Mouse (Mus musculus) hindbrain, postnatal 0 days (tissue): ENCODE measurements around the gene Mreg. TPM values are rescaled to one million over a fixed set of nuclear protein-coding genes. Genes with fewer than 3 reads are reported as not detected.
A peak's percentile ranks its signal among the peaks of the same experiment; 100 is the strongest.

Experiments used
- ATAC-seq: fragments of 200-750 bp; cut with Nextera tagmentation; 2 replicates; pipeline ENCODE4 v1.8.0; 2017; ENCODE audit warnings: mild to moderate bottlenecking, moderate TSS enrichment, moderate library complexity
- DNase-seq: peaks from one replicate; pipeline ENCODE4 v3.0.0-alpha.2; 2015; ENCODE audit warnings: low spot score
- H3K27ac ChIP-seq: fragments of 300-500 bp; sonication (generic); 2 replicates; pipeline ENCODE4 v1.5.1; 2014; ENCODE audit warnings: mild to moderate bottlenecking
- H3K27me3 ChIP-seq: fragments of 300-500 bp; sonication (generic); 2 replicates; pipeline ENCODE4 v1.6.1; 2014; ENCODE audit warnings: low read length, mixed read lengths; ENCODE audit not compliant: insufficient read depth
- H3K36me3 ChIP-seq: fragments of 300-500 bp; sonication (generic); 2 replicates; pipeline ENCODE4 v1.6.1; 2014; ENCODE audit warnings: low read length, mixed read lengths; ENCODE audit not compliant: insufficient read depth
- H3K4me1 ChIP-seq: fragments of 300-500 bp; sonication (generic); 2 replicates; pipeline ENCODE4 v1.6.1; 2014; ENCODE audit warnings: antibody characterized with exemption, low read length, mixed read lengths; ENCODE audit not compliant: insufficient read depth
- H3K4me2 ChIP-seq: fragments of 300-500 bp; sonication (generic); 2 replicates; pipeline ENCODE4 v1.6.1; 2014; ENCODE audit warnings: low read depth, mild to moderate bottlenecking, low read length, moderate library complexity, mixed read lengths
- H3K4me3 ChIP-seq: fragments of 300-500 bp; sonication (generic); 2 replicates; pipeline ENCODE4 v1.5.1; 2014; ENCODE audit warnings: low read length
- H3K9ac ChIP-seq: fragments of 300-500 bp; sonication (generic); replicated peaks from 2 replicates; pipeline ENCODE4 v1.6.1; 2014; ENCODE audit warnings: mild to moderate bottlenecking, low read length, moderate library complexity, mixed read lengths
- H3K9me3 ChIP-seq: fragments of 300-500 bp; sonication (generic); 2 replicates; pipeline ENCODE4 v1.6.1; 2016; ENCODE audit warnings: low read length, mixed read lengths
- CTCF ChIP-seq: IDR thresholded peaks from 2 replicates; pipeline ENCODE4 v1.5.1; 2016; ENCODE audit warnings: antibody characterized with exemption, control low read depth, low read depth
- WGBS: fragments of 180-500 bp; shearing (Covaris S2); extraction: QIAGEN DNeasy Blood & Tissue Kit; methylation state at CpG from one replicate; pipeline ENCODE4 v1.1.7; 2014; 5-methylcytosine and 5-hydroxymethylcytosine counted together
- polyA plus RNA-seq: library from polyadenylated mRNA; unstranded; fragments of >200 nt; fragmentation: Nextera tagmentation; extraction: Ambion mirVana; gene quantifications from 2 replicates; pipeline ENCODE4 v1.2.1, GENCODE M21; 2015
- total RNA-seq: library from RNA; depleted of rRNA; stranded (reverse); fragments of >200 nt; gene quantifications from 2 replicates; pipeline ENCODE4 v1.2.3, GENCODE M21; 2014; rRNA removed

Gene Mreg
- total and polyA plus RNA-seq, 2 experiments from 2014 or later: 2.1 to 3.9 TPM

DNA sequence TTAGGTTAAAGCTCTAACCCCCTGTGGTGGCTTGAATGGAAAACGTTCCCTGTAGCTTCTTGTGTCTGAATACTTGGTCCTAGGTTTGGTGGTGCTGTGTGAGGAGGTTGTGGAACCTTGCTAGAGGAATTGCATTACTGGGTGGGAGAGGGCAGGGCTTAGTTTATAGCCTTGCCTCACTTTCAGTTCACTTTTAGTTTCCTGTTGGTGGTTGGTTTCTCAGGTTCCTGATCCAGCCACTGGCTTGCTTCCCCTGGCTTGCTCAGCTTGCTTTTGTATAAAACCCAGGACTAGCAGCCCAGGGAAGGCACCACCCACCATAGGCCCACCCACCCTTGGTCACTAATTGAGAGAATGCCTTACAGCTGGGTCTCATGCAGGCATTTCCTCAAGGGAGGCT, 77.6 kb downstream of the Mreg start:
- no peak overlapping the region for H3K9ac ChIP-seq
- WGBS: 64% methylated on average over 1 of the region's 1 CpGs
- no peaks in the 10 kb centered on the region for H3K4me1 ChIP-seq
- ATAC-seq (no peak), DNase-seq (no peak)
- no peaks in the 10 kb centered on the region for H3K36me3 ChIP-seq
- no peaks in the 10 kb centered on the region for H3K27me3 ChIP-seq
- no peaks in the 10 kb centered on the region for H3K9me3 ChIP-seq
- H3K4me2 ChIP-seq: no peak overlapping the region
- no peak for TF ChIP-seq CTCF
- H3K4me3 ChIP-seq: no peak overlapping the region
- H3K27ac ChIP-seq: no peak overlapping the region

DNA sequence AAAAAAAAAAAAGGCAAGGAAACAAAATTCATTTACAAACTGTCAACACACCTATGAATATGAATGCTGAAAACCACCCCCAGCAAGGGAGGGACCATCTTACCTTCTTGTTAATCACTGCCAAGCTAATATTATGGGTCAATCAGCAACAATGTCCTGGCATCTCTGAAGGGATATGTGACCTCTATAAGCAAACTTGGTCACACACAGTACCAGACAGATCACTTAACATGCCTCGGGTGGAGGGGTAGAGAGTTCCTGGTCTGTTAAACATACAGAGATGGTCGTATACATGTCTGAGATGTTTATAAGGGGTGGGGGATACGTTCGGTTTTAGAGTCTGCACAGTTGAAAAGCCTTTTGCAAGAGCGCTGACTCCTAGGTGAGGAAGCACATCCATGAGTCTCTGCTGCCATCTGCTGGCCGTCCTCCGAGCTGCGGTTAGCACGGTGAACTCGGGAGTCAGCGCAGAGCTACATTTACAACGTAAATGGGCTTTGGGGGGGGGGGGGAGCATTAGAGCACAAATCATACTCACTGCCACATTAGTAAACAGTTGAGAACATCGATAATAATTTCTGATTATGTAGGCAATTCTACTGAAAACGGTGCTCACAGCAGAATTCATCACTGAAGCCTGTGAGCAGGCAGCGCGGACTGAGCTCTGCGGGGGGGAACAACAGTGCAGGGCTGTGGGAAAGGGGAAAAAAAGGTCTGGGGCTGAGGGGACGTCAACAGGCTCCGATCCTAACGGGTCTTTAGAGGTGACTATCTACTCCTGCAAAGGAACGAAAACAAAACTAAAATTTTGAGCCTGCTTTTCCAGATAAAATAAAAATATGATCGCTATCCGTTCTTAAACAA, 88.4 kb downstream of the Mreg start:
- no peaks in the 10 kb centered on the region for H3K27me3 ChIP-seq
- H3K9ac ChIP-seq: peak overlapping the region; percentile 37
- no peak overlapping the region for H3K27ac ChIP-seq
- TF ChIP-seq CTCF: peak; percentile 96
- WGBS: 18% methylated on average over 23 of the region's 23 CpGs
- no peaks in the 10 kb centered on the region for H3K4me1 ChIP-seq
- peak overlapping the region; percentile 52 for H3K4me2 ChIP-seq
- DNase-seq (peak; percentile 95), ATAC-seq (peak; percentile 87)
- no peaks in the 10 kb centered on the region for H3K36me3 ChIP-seq
- peak overlapping the region; percentile 29 for H3K4me3 ChIP-seq
- no peaks in the 10 kb centered on the region for H3K9me3 ChIP-seq

DNA sequence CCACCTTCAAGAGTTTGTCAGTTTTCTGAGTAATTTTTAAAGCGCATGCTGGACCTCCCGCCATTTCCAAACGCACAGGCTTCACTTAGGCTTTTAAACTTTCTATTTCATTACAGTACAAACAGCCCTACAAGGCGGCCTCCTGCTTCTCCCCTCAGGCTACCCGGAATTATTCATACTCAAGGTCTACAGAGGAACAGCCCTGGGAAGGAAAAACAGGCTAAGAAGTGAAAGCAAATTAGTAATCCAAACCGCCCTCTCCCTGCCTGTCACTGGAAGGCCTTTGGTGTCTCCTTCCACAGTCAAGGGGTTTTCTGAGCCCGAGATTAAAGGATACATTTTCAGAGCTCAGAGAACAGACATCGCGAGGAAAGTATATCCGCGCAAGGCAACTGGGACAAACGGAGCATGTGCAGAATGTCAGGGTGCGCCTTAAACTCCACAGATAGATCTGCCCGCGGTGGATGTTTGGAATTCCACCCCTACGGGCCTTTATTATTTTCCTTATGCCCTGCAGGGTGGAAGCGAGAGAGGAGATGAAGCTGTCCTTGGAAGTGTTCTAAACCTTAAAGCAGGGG, 90.4 kb downstream of the Mreg start:
- ATAC-seq: no peak
- H3K4me3 ChIP-seq: no peak overlapping the region

DNA sequence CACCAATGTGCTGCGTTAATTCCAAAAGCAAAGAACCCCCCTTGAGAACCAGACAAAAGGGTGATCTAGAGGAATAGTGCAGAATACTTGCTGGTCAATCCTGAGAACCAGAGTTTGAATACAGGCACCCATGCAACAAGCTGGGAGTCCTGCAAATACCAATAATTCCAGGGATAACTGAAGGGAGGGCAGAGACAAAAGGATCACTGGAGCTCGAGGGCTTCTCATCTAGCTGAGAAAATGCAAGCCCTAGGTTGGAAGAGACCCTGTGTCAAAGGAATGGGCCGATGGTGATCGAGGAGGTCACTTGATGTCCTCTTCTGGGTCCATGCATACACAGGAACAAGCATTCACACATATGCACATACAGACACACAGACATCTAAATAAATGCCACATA, 92.1 kb downstream of the Mreg start:
- no peak overlapping the region for H3K27ac ChIP-seq
- H3K9me3 ChIP-seq: no peaks in the 10 kb centered on the region
- ATAC-seq (no peak), DNase-seq (no peak)
- WGBS: 59% methylated on average over 4 of the region's 4 CpGs
- no peak overlapping the region for H3K4me3 ChIP-seq
- H3K36me3 ChIP-seq: no peaks in the 10 kb centered on the region
- no peaks in the 10 kb centered on the region for H3K4me1 ChIP-seq
- TF ChIP-seq CTCF: no peak
- H3K9ac ChIP-seq: no peak overlapping the region
- H3K27me3 ChIP-seq: no peaks in the 10 kb centered on the region
- H3K4me2 ChIP-seq: no peak overlapping the region

More for the DNA sequence above, 90.4 kb downstream of the Mreg start:
- no peaks in the 10 kb centered on the region for H3K27me3 ChIP-seq
- no peak for TF ChIP-seq CTCF
- H3K9me3 ChIP-seq: no peaks in the 10 kb centered on the region
- H3K4me1 ChIP-seq: no peaks in the 10 kb centered on the region
- no peaks in the 10 kb centered on the region for H3K36me3 ChIP-seq
- H3K27ac ChIP-seq: no peak overlapping the region
- no peak overlapping the region for H3K9ac ChIP-seq
- H3K4me2 ChIP-seq: no peak overlapping the region
- no peak for DNase-seq
- 85% methylated on average over 17 of the region's 17 CpGs for WGBS

DNA sequence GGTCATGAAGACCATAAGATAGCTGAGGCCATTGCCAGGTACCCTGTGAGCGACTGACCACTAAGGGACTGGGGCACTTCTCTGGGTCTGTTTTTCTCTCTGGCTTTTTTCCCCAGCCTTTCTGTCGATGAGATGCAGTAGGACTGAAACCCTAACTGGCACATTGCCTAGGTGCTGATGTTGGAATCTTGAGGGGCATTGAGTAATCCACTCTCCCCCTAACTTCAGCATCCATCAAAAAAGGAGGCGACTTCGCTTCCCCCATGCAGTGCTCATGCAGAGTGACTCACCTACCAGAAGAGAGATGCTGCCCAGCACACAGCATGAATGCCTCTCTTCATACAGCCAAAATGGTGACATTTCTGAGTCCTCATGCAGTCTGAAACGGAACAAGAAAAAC, 97.9 kb downstream of the Mreg start:
- 66% methylated on average over 5 of the region's 5 CpGs for WGBS
- no peak for ATAC-seq
- Histone ChIP-seq H3K9me3 (no peaks in the 10 kb centered on the region), H3K36me3 (no peaks in the 10 kb centered on the region), H3K27me3 (no peaks in the 10 kb centered on the region), H3K27ac (no peak overlapping the region), H3K4me2 (no peak overlapping the region), H3K4me3 (no peak overlapping the region), H3K9ac (no peak overlapping the region), H3K4me1 (no peaks in the 10 kb centered on the region)
- no peak for TF ChIP-seq CTCF
- no peak for DNase-seq

Other genes with a start within 250 kb of the Mreg start
- gene Pecr, start 72.0 kb upstream of the Mreg start, total RNA-seq: 1.8 and 3.8 TPM in 2 replicates
- gene Pecr, start 72.0 kb upstream of the Mreg start, polyA plus RNA-seq: 13.5 and 14.4 TPM in 2 replicates
- 25.3 and 37.2 TPM in 2 replicates for gene Tmem169, start 72.1 kb upstream of the Mreg start, total RNA-seq
- gene Tmem169, start 72.1 kb upstream of the Mreg start, polyA plus RNA-seq: 32.7 and 37.0 TPM in 2 replicates
- gene Xrcc5, start 95.1 kb upstream of the Mreg start, total RNA-seq: 7.7 and 9.0 TPM in 2 replicates
- 15.7 and 16.2 TPM in 2 replicates for gene Xrcc5, start 95.1 kb upstream of the Mreg start, polyA plus RNA-seq